Mouse (Mus musculus): ENCODE measurements at regions not wholly inside any gene's neighbourhood (a gene's known extent, or its start where the extent isn't known, plus 50 kb on each side); places are given as distances from the start of the nearest gene placed in this dataset.

- no peak for TF ChIP-seq GATA1 (IDR thresholded peaks at IDR 0.05; ENCODE audit: borderline replicate concordance, low read length)
- TF ChIP-seq FLI1 (IDR thresholded peaks at IDR 0.05; ENCODE audit: low read length) = no peak
Observed at GRCm38 (mm10) chr14:105615766-105616165, 280.9 kb downstream of the Spry2 start.

Data from megakaryocyte, embryonic 14.5 days (primary cell).